Mouse (Mus musculus) stomach, postnatal 0 days (tissue): Measurements from ENCODE around the gene Galm.

Source experiments
- CTCF ChIP-seq: IDR thresholded peaks from 2 replicates; pipeline ENCODE4 v1.5.1; 2016; ENCODE audit warnings: antibody characterized with exemption, low read depth, mild to moderate bottlenecking, moderate library complexity
- EP300 ChIP-seq: optimal IDR thresholded peaks from 2 replicates; pipeline ENCODE3; 2016; ENCODE audit warnings: antibody characterized with exemption

DNA sequence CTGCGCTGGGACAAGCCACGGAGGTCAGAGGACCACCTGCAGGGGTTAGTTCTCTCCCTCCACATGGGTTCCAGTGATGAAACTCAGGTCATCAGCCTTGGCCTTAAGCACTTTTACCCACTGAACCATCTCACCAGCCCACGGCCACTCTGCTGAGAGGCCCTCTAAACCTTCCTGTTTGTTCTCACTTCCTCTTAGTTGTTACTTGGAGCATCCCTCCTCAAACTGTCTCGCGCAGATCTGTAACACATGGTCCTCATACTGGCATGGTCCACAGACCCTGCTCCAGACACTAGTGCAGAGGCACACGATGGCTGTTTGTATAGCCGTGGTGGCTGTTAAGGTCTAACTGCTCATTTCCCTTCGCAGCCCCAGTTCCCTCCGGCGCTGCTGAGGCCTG lies 56.3 kb downstream of the Galm start:
- TF ChIP-seq CTCF, result no peak
- TF ChIP-seq EP300, result no peak
